Mouse (Mus musculus) lung, postnatal 25 days (tissue): Measurements from ENCODE around the gene 4931440F15Rik.

Experiments
- DNase-seq: peaks from one replicate; pipeline ENCODE4 v3.0.0; 2022; ENCODE audit warnings: low spot score

The 4931440F15Rik gene

GRCm38 (mm10) chr11:29801432-29802427, 23.7 kb downstream of the 4931440F15Rik start:
- peak; percentile 28 for DNase-seq

GRCm38 (mm10) chr11:29799839-29800238, 25.6 kb downstream of the 4931440F15Rik start:
- DNase-seq: no peak

GRCm38 (mm10) chr11:29795106-29795505, 30.4 kb downstream of the 4931440F15Rik start:
- DNase-seq: no peak

GRCm38 (mm10) chr11:29794475-29794874, 31.0 kb downstream of the 4931440F15Rik start:
- no peak for DNase-seq

- no peak for DNase-seq
These were observed 34.7 kb downstream of the 4931440F15Rik start for GRCm38 (mm10) chr11:29790796-29791195.

GRCm38 (mm10) chr11:29788921-29789638, 36.4 kb downstream of the 4931440F15Rik start:
- DNase-seq: no peak

- no peak for DNase-seq
These were observed 37.0 kb downstream of the 4931440F15Rik start for GRCm38 (mm10) chr11:29788499-29788898.

GRCm38 (mm10) chr11:29787473-29787872, 38.0 kb downstream of the 4931440F15Rik start:
- peak; percentile 5 for DNase-seq

- peak; percentile 39 for DNase-seq
These were observed 38.8 kb downstream of the 4931440F15Rik start for GRCm38 (mm10) chr11:29786583-29787219.

- DNase-seq: no peak
These were observed 46.0 kb downstream of the 4931440F15Rik start for GRCm38 (mm10) chr11:29779409-29780026.

GRCm38 (mm10) chr11:29778936-29779335, 46.5 kb downstream of the 4931440F15Rik start:
- no peak for DNase-seq

GRCm38 (mm10) chr11:29777964-29778363, 47.5 kb downstream of the 4931440F15Rik start:
- peak; percentile 6 for DNase-seq

GRCm38 (mm10) chr11:29774760-29775159, 50.7 kb downstream of the 4931440F15Rik start:
- no peak for DNase-seq

GRCm38 (mm10) chr11:29774296-29774695, 51.2 kb downstream of the 4931440F15Rik start:
- DNase-seq: no peak
